Mouse (Mus musculus) hindbrain, embryonic 16.5 days (tissue): Measurements from ENCODE around the gene Srsf2. TPM values are rescaled to one million over a fixed set of nuclear protein-coding genes. Genes with fewer than 3 reads are reported as not detected.
"Not testable (repeated sequence)": the region's sequence is repeated elsewhere in the genome, so short reads cannot be mapped to it uniquely, and the experiment has no call there.

ENCODE experiments used
- ATAC-seq: fragments of 200-750 bp; cut with Nextera tagmentation; 2 replicates; pipeline ENCODE4 v1.8.0; 2017; ENCODE audit warnings: moderate TSS enrichment, moderate library complexity
- H3K27ac ChIP-seq: fragments of 300-500 bp; sonication (generic); 2 replicates; pipeline ENCODE4 v1.5.1; 2014; ENCODE audit warnings: low read depth, mild to moderate bottlenecking, control low read depth, low read length, moderate library complexity
- H3K27me3 ChIP-seq: fragments of 300-500 bp; sonication (generic); replicated peaks from 2 replicates; pipeline ENCODE4 v1.6.1; 2014; ENCODE audit warnings: low read length; ENCODE audit not compliant: control insufficient read depth, insufficient read depth
- H3K36me3 ChIP-seq: fragments of 300-500 bp; sonication (generic); 2 replicates; pipeline ENCODE4 v1.6.1; 2014; ENCODE audit warnings: mild to moderate bottlenecking, low read length, moderate library complexity, mixed read lengths; ENCODE audit not compliant: control insufficient read depth, insufficient read depth
- H3K4me1 ChIP-seq: fragments of 300-500 bp; sonication (generic); 2 replicates; pipeline ENCODE4 v1.6.1; 2014; ENCODE audit warnings: low read depth, low read length; ENCODE audit not compliant: control insufficient read depth, insufficient read depth
- H3K4me2 ChIP-seq: fragments of 300-500 bp; sonication (generic); 2 replicates; pipeline ENCODE4 v1.6.1; 2014; ENCODE audit warnings: mild to moderate bottlenecking, low read length, control low read depth, moderate library complexity
- H3K4me3 ChIP-seq: fragments of 300-500 bp; sonication (generic); 2 replicates; pipeline ENCODE4 v1.5.1; 2014; ENCODE audit warnings: mild to moderate bottlenecking, low read length, control low read depth, moderate library complexity
- H3K9ac ChIP-seq: fragments of 300-500 bp; sonication (generic); 2 replicates; pipeline ENCODE4 v1.6.1; 2014; ENCODE audit warnings: low read depth, mild to moderate bottlenecking, control low read depth, low read length, moderate library complexity
- H3K9me3 ChIP-seq: fragments of 300-500 bp; sonication (generic); 2 replicates; pipeline ENCODE4 v1.6.1; 2014; ENCODE audit warnings: mild to moderate bottlenecking, low read length, moderate library complexity; ENCODE audit not compliant: control insufficient read depth
- whole genome bisulfite sequencing: fragments of 180-500 bp; shearing (Covaris S2); extraction: QIAGEN DNeasy Blood & Tissue Kit; methylation state at CpG from one replicate; pipeline ENCODE4 v1.1.7; 2014; 5-methylcytosine and 5-hydroxymethylcytosine counted together
- polyA plus RNA-seq: library from polyadenylated mRNA; unstranded; fragments of >200 nt; fragmentation: Nextera tagmentation; extraction: Ambion mirVana; gene quantifications from 2 replicates; pipeline ENCODE4 v1.2.1, GENCODE M21; 2015

Srsf2 gene
- polyA plus RNA-seq, 1 experiment from 2014 or later, result 469 TPM

DNA sequence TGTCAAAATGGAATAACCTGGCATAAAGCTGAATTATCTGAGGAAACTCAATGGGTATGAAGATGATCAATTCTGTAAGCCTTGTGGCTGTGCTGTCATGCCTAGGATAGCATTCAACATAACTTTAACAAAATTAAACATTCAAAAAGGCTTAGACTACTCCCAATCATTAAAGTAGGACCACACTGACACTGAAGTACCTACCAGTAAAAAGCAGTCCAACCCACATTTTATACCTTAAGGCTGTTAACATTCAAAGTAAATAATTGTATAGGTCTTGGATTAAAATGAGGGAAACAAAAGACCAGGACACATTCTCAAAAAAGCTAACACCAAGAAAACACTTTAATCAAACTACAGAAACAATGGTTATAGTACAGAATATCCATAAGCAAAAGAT is 3.3 kb downstream of the Srsf2 start:
- H3K4me3 ChIP-seq, result no peak overlapping the region
- H3K4me2 ChIP-seq, result no peak overlapping the region
- H3K9ac ChIP-seq, result no peak overlapping the region
- peaks cover 8% of the 10 kb centered on the region; the same call in 1 of the 2 replicates for H3K36me3 ChIP-seq
- H3K27me3 ChIP-seq, result no peaks in the 10 kb centered on the region
- ATAC-seq, result no peak
- peaks cover 20% of the 10 kb centered on the region for H3K4me1 ChIP-seq
- no peaks in the 10 kb centered on the region for H3K9me3 ChIP-seq
- H3K27ac ChIP-seq, result no peak overlapping the region

DNA sequence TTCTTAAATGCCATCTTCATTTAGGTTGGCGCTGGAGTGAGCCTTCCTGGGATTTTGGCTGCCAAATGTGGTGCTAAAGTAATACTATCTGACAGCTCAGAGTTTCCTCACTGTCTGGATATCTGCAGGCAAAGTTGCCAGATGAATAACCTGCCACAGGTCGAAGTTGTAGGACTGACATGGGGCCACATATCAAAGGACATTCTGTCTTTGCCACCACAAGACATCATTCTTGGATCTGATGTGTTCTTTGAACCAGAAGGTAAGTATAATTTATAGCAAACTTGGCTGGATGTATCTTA is 4.1 kb downstream of the Srsf2 start:
- not testable (repeated sequence) for H3K4me2 ChIP-seq, H3K9me3 ChIP-seq, ATAC-seq, H3K36me3 ChIP-seq, H3K9ac ChIP-seq, H3K27me3 ChIP-seq, H3K27ac ChIP-seq, H3K4me3 ChIP-seq
- 76% methylated on average over 2 of the region's 2 CpGs for WGBS
- peaks cover 20% of the 10 kb centered on the region for H3K4me1 ChIP-seq

DNA sequence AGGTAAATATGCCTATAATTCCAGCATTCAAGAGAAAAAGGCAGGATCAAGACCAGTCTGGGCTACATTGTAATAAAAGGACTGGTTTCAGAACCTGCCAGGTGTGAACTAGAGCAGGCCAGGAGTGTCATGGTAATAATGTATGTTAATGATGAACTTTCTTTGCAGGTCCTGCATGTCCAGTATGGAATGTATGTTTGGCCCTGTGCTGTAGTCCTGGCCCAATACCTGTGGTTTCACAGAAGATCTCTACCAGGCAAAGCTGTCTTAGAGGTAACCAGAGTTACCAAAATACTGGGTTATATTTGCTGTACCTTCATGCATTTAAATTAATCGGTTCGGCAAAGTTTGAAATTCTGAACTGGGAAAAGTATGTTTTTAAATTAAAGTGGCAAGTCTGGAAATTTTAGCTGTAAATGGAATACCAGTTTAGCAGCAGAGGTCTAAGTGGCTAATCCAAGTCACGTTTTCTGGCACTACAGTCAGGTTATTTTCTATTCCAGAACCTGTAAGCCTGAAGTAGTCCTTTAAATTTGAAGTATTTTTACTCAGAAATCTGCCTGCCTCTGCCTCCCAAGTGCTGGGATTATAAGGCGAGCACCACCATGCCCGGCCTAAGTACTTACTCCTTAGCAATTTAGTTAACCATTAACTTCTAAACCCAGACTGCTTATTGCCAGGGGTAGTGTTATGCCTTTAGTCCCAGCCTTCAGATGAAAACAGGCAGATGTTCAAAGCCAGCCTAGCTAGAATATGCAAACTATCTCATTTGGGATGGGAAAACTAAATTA is 4.6 kb downstream of the Srsf2 start:
- Histone ChIP-seq H3K9ac (no peak overlapping the region), H3K4me3 (no peak overlapping the region), H3K36me3 (peaks cover 8% of the 10 kb centered on the region; the same call in 1 of the 2 replicates), H3K4me2 (no peak overlapping the region), H3K27me3 (no peaks in the 10 kb centered on the region), H3K27ac (no peak overlapping the region), H3K4me1 (peaks cover 20% of the 10 kb centered on the region), H3K9me3 (no peaks in the 10 kb centered on the region)
- no peak for ATAC-seq
- 82% methylated on average over 5 of the region's 5 CpGs for WGBS

DNA sequence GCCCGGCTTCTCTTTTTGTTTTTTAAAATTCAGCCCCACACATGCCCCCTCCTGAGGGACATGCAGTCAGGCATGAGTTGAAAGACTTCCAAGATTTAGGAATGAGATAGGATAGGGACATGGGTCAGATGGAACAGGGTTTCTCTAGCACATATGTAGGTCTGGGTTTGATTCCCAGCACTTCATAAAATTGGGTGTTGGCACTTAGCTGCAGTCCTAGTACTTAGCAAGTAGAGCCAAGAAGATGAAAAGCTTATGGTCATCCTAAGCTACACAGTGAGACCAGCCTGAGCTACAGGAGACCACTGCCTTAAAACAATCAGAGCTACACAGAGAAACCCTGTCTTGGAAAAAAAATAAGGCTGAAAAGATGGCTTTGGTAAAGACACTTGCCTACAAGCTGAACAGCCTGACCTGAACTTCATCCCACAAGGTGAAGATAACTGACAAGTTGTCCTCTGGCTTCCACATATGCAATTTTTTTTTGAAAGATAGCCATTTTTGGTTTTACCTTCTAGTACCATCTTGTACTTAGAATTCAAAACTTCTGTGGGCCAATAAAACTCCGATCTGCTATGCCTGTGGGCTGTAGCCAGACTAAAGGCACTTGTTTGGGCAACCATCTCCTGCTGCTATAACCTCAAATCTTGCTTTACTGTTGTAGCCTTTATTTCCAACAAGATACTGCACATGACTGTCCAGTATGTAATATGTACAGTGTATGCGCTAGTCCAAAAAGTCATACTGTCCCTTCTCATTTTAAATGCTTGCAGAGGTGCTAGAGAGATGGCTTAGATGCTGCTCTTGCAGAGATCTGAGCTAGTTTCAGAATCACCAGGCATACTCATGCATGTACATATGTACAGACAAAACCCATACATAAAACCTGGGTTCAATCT is 5.5 kb downstream of the Srsf2 start:
- Histone ChIP-seq H3K27ac (no peak overlapping the region), H3K4me1 (peaks cover 20% of the 10 kb centered on the region), H3K36me3 (peaks cover 8% of the 10 kb centered on the region; the same call in 1 of the 2 replicates), H3K27me3 (no peaks in the 10 kb centered on the region), H3K9me3 (no peaks in the 10 kb centered on the region), H3K4me3 (no peak overlapping the region), H3K4me2 (no peak overlapping the region), H3K9ac (no peak overlapping the region)
- ATAC-seq, result no peak
- WGBS, result 88% methylated on average over 3 of the region's 3 CpGs

DNA sequence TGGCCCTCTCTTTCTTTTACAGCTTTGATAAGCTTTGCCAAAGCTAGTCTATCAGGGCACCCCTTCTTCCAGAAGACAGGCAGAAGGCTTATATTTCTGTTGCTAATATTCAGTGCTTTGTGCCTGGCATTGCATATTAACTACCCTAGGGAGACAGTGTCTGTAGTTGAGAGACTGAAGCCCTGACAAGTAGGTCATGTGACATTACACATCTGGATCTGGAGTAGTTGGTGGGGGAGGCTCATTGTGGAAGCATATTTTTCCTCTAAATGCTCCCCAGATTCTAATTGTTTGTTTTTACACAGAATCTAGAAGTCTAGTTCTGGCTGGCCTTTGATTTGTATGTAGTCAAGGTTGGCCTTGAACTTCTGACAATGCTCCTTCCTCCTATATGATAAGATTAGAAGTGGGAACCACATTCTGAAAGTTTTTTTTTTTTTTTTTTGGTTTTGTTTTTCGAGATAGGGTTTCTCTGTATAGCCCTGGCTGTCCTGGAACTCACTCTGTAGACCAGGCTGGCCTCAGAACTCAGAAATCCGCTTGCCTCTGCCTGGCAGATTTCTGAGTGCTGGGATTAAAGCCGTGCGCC is 6.2 kb downstream of the Srsf2 start:
- Histone ChIP-seq H3K36me3 (peaks cover 8% of the 10 kb centered on the region; the same call in 1 of the 2 replicates), H3K9me3 (no peaks in the 10 kb centered on the region), H3K4me2 (no peak overlapping the region), H3K27me3 (no peaks in the 10 kb centered on the region), H3K4me1 (peaks cover 25% of the 10 kb centered on the region), H3K9ac (no peak overlapping the region), H3K4me3 (no peak overlapping the region), H3K27ac (no peak overlapping the region)
- ATAC-seq, result no peak
- WGBS, result 80% methylated on average over 4 of the region's 4 CpGs

DNA sequence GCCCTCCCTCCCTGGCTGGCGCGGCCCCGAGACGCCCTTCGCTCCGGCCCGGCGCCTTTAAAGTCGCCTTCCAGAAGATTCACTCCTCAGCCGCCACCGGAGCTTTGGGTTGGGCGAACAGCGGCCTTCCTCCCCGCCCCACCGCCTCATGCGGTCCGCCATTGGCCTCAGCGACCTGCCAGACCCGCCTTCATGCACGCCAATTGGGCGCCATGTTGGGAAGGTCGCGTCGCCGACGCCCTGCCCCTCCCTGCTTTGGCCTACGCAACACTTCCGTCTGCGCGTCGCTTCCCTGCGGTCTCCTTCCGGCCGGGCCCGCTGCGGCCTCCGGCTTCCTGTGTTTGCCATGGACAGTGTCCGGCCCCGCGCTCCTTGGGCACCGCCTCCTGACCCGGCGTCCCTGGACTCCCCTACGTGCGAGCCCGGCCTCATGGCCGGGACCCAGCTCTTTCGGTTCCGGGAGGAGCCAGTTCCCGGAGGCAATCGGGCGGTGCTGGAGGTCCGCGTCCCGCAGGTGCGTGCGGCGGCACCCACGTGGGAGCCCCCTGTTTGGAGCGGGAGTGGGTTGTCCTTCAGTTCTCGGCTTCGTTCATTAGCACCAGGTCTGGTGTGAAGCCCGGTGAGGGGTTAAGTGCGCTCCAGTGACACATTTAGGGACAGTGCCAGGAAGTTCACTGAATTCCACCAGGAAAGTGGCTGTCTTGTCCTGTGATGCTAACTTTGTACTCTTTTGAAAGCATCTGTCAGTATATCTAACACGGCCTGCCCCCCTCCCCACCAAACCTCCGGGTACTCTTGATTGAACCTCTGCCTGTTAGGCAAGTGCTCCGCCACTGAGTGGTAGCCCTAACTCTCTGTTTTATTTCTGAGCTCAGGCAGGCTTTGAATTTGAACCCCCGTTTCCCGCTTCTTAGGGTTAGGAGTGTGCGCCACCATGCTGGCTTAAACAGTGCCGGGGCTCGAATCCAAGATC is 9.3 kb downstream of the Srsf2 start, which contains the start of the genes Mettl23 and Jmjd6:
Mettl23 (plus strand) TSS at position 18 of the 973 bp plus-strand sequence.
Jmjd6 (minus strand) TSS at position 189 of the 973 bp plus-strand sequence.
- H3K4me3 ChIP-seq, result peak within 1 kb of the TSS; percentile 86
- peaks cover 15% of the 10 kb centered on the region for H3K36me3 ChIP-seq
- no peaks in the 10 kb centered on the region for H3K9me3 ChIP-seq
- H3K9ac ChIP-seq, result peak within 1 kb of the TSS; percentile 88
- peak within 1 kb of the TSS; percentile 98 for H3K27ac ChIP-seq
- H3K27me3 ChIP-seq, result no peaks in the 10 kb centered on the region
- H3K4me2 ChIP-seq, result peak within 1 kb of the TSS; percentile 61
- WGBS, result under 1% methylated on average over 72 of the region's 72 CpGs
- H3K4me1 ChIP-seq, result peaks cover 32% of the 10 kb centered on the region
- ATAC-seq, result peak; percentile 97

DNA sequence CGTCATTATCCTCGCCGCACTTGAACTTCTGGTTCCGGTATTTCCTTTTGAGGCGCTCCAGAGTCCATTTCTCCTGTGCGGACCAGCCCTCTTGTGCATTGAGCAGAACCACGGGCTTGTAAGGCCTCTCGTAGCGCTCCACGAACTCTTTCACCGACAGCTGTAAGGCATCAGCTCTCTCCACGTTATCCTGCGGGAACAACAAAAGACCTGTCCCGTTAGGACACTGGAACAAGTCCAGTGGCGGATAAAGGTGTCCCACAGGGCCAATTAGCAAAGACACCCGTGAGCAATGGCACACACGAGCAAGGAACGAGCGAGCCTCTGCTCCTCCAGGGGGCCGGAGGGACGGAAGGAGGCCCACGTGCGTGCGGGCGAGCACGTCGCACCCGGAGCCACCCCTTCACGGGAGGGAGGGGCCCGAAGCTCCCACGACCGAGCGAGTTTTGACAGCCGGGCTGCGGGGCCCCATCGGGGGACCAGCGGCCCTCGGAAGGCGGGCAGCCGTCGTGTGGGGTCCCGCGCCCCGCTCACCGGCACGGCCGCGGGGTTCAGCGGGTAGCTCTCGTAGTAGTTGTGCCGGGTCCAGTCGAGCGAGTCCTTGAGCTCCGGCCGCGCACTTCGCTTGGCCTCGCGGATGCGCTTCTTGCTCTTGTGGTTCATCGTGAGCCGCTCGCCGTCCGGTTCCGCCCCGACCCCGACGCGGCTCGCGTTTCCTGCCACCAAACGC is 10.2 kb downstream of the Srsf2 start:
- Histone ChIP-seq H3K4me3 (peak overlapping the region; percentile 86), H3K9me3 (no peaks in the 10 kb centered on the region), H3K4me1 (peaks cover 32% of the 10 kb centered on the region), H3K27me3 (no peaks in the 10 kb centered on the region), H3K36me3 (peaks cover 19% of the 10 kb centered on the region), H3K9ac (peak overlapping the region; percentile 88), H3K4me2 (peak overlapping the region; percentile 61), H3K27ac (peak overlapping the region; percentile 98)
- ATAC-seq, result peak; percentile 67
- WGBS, result under 1% methylated on average over 61 of the region's 73 CpGs

DNA sequence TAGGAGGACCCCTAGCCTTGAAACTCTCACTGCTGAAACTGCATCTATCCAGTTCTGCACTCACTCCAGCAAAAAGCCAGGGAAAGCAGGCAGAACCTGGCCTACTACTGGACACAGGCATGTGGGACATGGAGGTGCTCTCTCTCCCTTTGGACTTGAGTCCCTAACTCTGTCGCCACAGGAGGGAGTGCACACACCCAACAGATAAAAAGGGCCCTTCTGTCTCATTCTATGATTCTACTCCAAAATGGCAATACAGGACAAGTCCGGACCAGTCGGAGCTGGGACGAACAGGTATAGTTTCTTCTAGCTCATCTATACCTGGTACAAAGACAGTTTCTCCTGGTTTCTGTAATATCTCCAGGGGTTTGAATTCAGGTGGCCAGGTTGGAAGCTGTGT is 12.1 kb downstream of the Srsf2 start:
- ATAC-seq, result no peak
- Histone ChIP-seq H3K27ac (no peak overlapping the region), H3K36me3 (peaks cover 33% of the 10 kb centered on the region), H3K4me3 (no peak overlapping the region), H3K9ac (no peak overlapping the region; the same call in 1 of the 2 replicates), H3K4me1 (peaks cover 32% of the 10 kb centered on the region), H3K4me2 (peak overlapping the region; percentile 61), H3K27me3 (no peaks in the 10 kb centered on the region), H3K9me3 (no peaks in the 10 kb centered on the region)
- WGBS, result 87% methylated on average over 4 of the region's 4 CpGs
